Mouse (Mus musculus) cerebellum, adult 11 months (tissue): ENCODE measurements around the gene Rtn4rl1.
"Not testable (repeated sequence)": the region's sequence is repeated elsewhere in the genome, so short reads cannot be mapped to it uniquely, and the experiment has no call there.

Source experiments
- DNase-seq: peaks from one replicate; pipeline ENCODE4 v3.0.0; 2022

The Rtn4rl1 gene

GRCm38 (mm10) chr11:75166193-75166842 is 27.3 kb upstream of the Rtn4rl1 start:
- peak; percentile 28 for DNase-seq

DNA sequence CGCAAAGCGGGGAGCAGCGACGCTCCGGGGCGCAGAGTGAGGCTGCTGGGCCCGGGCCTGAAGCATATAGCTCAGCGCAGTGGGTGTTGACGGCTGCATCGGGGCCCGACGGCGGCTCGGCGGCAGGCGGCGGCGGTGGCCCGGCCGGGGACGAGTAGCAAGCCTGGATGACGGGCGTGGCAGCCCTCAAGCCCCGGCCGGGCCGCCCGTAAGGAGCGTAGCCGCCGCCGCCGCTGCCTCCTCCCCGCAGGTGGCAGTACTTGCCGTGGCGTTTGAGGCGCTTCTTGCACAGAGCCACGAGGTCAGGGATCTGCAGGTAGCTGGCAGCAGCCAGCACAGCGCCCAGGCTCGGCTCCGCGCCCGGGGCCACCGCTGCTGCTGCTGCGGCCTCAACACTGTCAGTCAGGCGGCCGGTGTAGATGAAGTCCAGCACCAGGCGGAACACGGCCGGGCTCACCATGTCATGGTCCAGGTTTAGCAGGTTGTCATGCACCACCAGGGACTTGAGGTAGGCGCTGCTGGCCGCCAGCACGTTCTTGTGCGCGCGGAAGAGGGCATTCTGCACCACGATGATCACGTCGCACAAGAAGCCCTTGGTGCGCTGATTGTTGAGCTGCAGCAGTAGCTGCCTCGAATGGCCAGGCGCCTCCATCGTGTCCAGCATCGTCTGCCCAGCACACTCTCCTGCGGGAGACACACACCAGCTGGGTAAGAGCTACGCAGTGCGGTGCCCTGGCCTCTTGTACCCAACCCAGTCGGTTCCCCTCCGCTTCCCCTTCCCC is 26.5 kb upstream of the Rtn4rl1 start:
- DNase-seq: peak; percentile 31

DNA sequence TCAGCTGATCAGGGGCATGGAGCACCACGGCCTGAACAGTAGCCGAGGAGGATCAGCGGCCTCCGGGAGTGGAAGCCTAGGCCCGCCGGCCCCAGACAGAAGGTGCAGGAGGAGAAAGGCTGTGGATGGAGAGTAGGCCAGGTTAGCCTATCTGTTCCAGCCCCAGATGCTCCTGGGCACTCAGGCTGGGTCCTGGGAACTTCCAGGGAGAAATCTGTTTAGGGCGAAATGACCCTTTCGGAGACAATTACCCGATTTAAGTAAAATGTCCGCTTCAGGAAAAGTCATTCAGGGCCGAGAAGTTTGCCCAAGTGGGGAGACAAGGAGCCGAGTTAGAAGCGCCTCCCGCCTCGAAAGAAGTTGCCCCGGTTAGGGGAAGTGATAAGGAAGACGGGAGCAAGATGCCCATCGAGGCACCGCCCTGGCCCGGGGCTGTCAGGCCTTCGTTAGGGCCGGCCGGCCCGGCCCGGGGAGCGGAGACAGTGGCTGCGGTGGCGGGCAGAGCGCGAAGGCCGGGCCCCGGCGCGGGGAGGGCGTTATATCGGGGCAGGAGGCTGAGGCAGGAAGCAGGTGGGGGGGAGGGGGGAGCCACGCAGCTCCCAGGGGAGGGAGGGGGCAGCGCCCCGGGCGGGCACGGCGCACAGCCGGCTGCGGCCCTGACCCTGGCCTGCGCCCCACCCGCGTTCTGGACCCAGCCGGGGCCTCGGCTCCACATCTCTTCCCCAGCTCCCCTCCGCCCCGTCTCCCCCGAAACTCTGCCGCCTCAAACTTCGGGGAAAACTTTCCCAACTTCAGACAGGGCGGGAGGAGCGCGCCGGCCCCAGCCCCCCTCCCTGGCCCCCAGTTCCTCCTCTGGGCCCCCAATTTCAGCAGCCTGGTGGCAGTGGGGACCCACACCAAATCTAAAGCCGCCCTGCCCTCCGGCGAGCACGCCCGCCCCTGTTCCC is 25.7 kb upstream of the Rtn4rl1 start:
- DNase-seq: peak; percentile 32

- DNase-seq: peak; percentile 78
Observed at GRCm38 (mm10) chr11:75168590-75169361, 24.8 kb upstream of the Rtn4rl1 start.

DNA sequence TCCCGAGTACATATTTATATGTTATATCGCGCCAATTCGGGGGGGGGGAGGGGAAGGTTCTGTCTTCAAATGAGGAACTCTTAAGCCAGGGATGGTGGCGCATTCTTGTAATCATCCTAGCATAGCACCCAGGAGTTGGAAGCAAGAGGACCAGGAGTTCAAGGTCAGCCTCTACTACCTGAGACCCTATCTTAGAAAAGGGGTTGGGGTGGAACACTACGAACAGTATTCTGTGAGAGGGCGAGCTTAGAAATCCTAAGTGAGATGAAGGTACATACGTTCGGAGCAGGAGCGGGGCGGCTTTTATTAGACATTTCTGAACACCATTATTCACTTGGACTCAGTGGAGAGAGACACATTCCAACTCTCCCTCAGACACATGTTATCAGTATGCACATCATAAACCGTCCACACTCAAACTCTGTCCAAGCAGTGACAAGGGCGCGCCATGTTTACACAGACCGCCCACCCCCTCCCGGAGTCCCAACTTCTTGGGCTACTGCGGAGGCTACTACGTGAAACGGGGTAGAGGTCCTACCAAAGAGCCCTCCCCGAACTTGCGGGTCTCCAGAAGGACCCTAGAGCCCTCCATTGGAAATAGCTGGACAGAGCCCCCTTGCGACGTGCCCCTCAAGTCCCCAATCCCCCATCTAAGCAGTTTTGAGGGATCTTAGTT is 24.0 kb upstream of the Rtn4rl1 start, which contains the start of gene Hic1:
Hic1 (minus strand) TSS at position 115 of the 676 bp plus-strand sequence.
- DNase-seq: no peak

GRCm38 (mm10) chr11:75170136-75170751 is 23.3 kb upstream of the Rtn4rl1 start:
- peak; percentile 93 for DNase-seq

GRCm38 (mm10) chr11:75171186-75171865 is 22.3 kb upstream of the Rtn4rl1 start:
- DNase-seq: peak; percentile 38

DNA sequence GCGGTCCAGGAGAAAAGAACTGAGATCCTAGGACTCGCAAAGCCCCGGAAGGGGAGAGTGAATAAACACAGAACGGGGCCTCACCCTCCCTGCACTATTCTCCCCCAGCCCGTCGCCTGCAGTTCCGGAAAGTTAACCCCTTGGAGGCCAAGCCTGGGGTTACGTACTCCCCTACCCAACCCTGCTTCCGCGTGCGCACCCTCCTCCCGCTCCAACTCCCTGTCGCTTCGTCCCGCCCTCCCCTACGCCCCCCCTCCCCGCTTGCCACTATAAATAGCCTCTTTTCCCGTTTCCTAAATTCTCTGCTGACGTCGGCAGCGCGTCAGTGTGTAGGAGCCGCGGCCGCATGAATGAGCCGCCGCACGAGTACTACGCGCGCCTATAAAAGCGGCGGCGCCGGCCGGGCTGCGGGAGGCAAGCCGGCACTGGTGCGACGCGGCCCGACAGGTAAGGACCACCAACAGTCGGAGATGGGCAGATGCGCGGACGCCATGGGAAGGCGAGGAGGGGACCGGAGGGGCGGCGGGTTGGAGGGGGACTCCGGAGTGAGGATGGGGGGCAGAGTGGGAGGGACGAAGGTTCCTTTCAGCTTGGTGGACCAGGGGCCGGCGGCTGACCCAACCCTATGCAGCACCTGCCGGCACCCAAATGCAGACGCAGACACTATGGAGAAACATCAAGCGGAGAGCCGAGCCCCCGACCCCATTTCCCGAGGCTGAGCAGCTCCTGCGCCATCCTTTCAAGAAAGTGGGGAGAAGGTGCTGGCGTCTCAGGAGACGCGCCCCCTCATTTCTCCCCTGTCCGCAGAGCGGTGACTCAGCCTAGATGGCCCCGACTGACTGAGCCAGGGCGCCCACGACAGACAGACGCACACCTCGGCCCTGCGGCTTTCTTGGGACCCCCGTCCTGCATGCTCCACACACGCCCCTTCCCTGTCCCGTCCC is 21.2 kb upstream of the Rtn4rl1 start:
- peak; percentile 43 for DNase-seq

DNA sequence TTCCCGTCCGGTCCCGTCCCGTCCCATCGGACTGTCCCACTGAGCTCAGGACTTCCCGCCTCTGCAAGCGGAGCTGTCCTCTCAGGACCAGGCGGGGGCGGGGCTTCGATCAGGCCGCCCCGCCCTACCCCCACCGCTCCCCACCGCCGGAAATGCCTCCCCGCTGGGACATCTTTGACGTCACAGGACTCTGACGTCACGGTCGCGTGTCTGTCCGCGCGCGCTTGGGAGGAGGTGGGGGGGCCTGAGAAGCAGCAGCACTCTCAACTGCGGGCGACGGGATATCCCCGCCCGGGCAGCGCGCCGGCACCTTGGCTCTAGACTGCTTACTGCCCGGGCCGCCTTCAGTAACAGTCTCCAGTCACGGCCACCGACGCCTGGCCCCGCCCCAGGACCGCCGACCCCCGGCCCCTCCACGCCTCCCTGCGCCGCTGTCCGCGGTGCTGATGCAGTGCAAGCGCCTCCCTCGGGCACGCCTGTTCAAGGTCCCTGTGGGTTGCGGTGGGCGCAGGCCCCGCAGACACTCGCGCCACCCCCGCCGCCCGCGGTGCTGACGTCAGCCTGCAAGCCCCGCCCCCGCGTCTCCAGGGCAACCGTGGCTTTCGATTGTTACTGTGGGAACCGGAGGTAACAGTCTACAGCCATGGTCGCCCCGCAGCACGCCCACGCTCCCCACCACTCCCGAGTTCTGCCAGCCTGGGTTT is 20.3 kb upstream of the Rtn4rl1 start:
- DNase-seq: peak; percentile 87

- no peak for DNase-seq
Observed at GRCm38 (mm10) chr11:75173799-75174165, 19.8 kb upstream of the Rtn4rl1 start.

DNA sequence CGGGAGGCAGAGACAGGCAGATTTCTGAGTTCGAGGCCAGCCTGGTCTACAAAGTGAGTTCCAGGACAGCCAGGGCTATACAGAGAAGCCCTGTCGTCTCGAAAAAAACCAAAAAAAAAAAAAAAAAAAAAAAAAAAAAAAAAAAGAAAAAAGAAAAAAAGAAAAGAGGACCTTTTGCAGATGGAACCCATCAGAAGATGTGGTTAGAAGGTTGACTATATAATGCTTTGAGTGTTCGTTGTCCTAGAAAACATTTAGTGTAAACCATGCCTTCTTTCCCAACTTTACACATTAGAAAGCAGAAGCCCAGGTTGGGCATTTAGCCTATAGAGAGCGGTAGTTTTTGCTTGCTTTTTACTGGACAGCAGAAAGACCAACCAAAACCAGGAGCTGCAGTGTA is 19.0 kb upstream of the Rtn4rl1 start:
- DNase-seq: not testable (repeated sequence)

GRCm38 (mm10) chr11:75178011-75178410 is 15.6 kb upstream of the Rtn4rl1 start:
- DNase-seq: peak; percentile 23

GRCm38 (mm10) chr11:75178672-75179208 is 14.8 kb upstream of the Rtn4rl1 start, which contains the start of gene Ovca2:
Ovca2 (minus strand) TSS chr11:75178835.
- peak; percentile 85 for DNase-seq

- DNase-seq: no peak
Observed at GRCm38 (mm10) chr11:75183917-75184570, 9.5 kb upstream of the Rtn4rl1 start.

- no peak for DNase-seq
Observed at GRCm38 (mm10) chr11:75184573-75184972, 9.0 kb upstream of the Rtn4rl1 start.

- DNase-seq: no peak
Observed at GRCm38 (mm10) chr11:75184986-75185385, 8.6 kb upstream of the Rtn4rl1 start.

DNA sequence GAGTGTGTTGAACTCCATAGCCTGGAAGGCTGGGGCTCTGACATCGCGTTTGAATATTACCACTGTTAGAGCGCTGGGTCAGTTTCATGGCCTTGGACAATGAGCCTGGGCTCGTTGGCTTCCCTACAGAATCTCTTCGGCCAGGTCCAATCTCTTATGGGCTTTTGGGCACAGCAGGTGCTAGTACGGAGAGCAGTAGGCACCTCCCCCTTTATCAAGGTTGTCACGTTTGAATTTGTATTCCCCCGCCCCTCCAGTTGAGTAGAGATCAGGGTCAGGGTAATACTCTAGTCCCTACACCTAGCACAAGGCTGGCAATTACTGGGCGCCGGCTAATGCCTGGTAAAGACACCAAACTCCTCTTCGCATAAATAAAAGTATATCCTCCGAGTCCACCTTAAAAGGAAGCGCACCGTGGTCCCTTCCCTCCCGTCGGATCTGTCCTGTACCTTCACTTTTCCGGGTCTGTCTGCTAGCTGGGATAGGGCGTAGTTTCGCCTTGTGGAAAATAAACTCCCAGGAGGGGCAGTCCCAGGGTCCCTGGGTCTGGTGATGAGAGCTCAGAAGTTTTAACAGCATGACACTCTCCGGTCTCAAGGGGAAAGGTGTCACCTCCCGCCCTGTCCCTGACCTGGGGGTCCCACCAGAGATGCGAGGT is 3.7 kb upstream of the Rtn4rl1 start:
- no peak for DNase-seq
